Mouse (Mus musculus): ENCODE measurements around the gene Lmtk3.

DNA sequence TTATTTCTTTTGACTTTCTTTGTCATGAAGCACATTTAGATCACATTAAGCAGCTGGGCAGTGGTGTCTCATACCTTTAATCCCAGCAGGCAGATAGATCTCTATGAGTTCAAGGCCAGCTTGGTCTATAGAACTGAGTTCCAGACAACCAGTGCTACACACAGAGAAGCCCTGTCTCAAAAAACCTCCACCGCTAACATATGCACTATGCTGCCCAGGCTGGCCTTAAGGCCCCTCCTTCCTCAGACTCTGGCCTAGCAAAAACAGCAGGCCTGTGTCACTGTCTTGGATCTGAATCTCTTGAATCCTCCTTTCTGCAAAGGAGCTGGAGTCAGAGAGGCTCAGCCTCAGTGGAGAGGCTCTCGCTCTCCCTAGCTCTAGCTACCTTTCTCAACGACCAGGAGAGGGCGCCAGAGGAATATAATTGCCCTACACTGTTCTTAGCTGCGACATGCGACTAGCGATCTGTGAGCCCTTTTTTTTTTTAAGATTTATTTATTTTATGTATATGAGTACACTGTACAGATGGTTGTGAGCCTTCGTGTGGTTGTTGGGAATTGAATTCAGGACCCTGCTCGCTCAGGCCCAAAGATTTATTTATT, 44.3 kb upstream of the Lmtk3 start:
- TF ChIP-seq CTCF (conservative IDR thresholded peaks at IDR 0.05; ENCODE audit: low read length), result peak; percentile 20; the same call in 1 of the 2 replicates
- no peak for TF ChIP-seq NANOG (IDR thresholded peaks at IDR 0.05; ENCODE audit: borderline replicate concordance, low read length)
- no peak for TF ChIP-seq POU5F1 (IDR thresholded peaks at IDR 0.05; ENCODE audit: borderline replicate concordance, low read length)

Data from E14TG2a.4 (cell line).